Mouse (Mus musculus): ENCODE data around the gene Gapdh. TPM values are rescaled to one million over a fixed set of nuclear protein-coding genes. Genes with fewer than 3 reads are reported as not detected.

The Gapdh gene
- polyA plus RNA-seq, 1 experiment from 2014 or later = 1,509 TPM

DNA sequence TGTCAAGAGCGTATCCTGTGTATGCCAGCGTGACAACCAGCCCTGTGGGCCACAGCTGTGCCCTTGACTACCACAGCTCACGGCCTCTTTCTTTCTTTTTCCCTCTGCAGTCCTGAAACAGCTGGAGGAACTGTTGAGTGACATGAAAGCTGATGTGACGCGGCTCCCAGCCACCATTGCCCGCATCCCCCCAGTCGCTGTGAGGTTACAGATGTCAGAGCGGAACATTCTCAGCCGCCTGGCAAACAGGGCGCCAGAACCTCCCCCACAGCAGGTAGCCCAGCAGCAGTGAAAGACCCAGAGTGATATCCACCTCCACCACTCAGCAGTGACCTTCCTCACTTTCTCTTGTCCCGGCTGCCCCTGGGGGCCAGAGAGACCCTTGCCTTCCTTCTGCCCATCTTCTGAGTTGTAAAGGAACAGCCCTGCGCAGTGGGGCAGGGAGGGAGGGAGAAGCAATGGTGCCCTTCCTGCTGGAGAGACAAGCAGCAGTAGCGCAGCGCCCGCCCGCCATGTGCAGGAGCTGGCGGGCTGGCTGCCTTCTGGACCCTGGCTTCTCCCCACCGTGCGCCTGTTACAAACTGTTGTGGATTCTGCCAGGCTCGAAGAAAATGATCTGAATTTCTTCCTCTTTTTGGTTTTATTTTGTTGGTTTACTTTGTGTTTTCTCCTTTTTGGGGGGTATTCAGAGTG is 36.4 kb downstream of the Gapdh start:
- Histone ChIP-seq H3K36me3 (peaks cover 49% of the 10 kb centered on the region), H3K4me3 (replicated peaks) (no peak overlapping the region), H3K27me3 (replicated peaks) (no peaks in the 10 kb centered on the region), H3K4me1 (peaks cover 7% of the 10 kb centered on the region; the same call in 1 of the 2 replicates), H3K27ac (no peak overlapping the region), H3K9ac (no peak overlapping the region), H3K9me3 (no peaks in the 10 kb centered on the region), H3K4me2 (no peak overlapping the region)
- no peak for ATAC-seq (ENCODE audit: insufficient read depth, low FRiP score, low read depth)
- 92% methylated on average over 20 of the region's 20 CpGs for WGBS

DNA sequence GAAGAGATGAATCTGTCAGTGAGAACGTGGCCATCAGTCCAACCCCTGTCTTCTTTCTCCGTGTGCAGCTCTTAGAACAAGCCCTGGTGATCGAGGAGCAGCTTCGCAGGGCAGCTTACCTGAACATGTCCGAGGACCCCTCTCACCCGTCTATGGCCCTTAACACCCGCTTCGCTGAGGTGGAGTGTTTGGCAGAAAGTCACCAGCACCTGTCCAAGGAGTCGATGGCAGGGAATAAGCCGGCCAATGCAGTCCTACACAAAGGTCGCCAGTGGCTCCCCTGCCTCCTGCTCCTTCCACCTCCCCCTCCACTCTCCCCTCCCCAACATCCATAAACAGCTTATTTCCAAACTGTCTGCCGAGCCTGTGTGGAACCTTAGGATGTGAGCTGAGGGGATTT is 37.5 kb downstream of the Gapdh start:
- H3K4me3 ChIP-seq (replicated peaks) = no peak overlapping the region
- no peaks in the 10 kb centered on the region for H3K9me3 ChIP-seq
- H3K4me1 ChIP-seq = peaks cover 7% of the 10 kb centered on the region; the same call in 1 of the 2 replicates
- no peak for ATAC-seq (ENCODE audit: insufficient read depth, low FRiP score, low read depth)
- no peak overlapping the region for H3K4me2 ChIP-seq
- no peaks in the 10 kb centered on the region for H3K27me3 ChIP-seq (replicated peaks)
- no peak overlapping the region for H3K27ac ChIP-seq
- H3K9ac ChIP-seq = no peak overlapping the region
- peaks cover 49% of the 10 kb centered on the region for H3K36me3 ChIP-seq
- 87% methylated on average over 12 of the region's 12 CpGs for WGBS

DNA sequence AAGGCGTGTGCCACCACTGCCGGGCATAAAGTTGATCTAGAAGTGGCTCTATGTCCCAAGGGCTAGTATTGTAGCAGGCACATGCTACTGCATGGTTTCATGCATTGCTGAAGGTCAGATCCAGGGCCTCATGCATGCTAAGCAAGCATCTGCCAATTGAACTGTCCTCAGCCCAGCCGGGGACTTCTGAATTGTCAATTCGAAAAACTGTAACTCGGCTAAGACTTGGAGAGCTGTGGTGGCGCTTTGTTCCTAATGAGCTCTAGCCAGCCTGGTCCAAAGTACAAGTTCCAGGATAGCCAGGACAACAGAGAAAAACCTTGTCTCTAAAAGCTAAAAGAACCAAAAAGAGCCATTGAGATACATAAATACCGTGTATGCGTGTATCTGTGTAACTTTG is 46.9 kb downstream of the Gapdh start:
- 90% methylated on average over 8 of the region's 8 CpGs for WGBS
- no peak overlapping the region for H3K27ac ChIP-seq
- H3K9me3 ChIP-seq = no peaks in the 10 kb centered on the region
- H3K4me2 ChIP-seq = no peak overlapping the region
- ATAC-seq (ENCODE audit: insufficient read depth, low FRiP score, low read depth) = no peak
- no peaks in the 10 kb centered on the region for H3K4me1 ChIP-seq
- peaks cover 80% of the 10 kb centered on the region for H3K36me3 ChIP-seq
- no peak overlapping the region for H3K4me3 ChIP-seq (replicated peaks)
- H3K9ac ChIP-seq = no peak overlapping the region
- H3K27me3 ChIP-seq (replicated peaks) = no peaks in the 10 kb centered on the region

DNA sequence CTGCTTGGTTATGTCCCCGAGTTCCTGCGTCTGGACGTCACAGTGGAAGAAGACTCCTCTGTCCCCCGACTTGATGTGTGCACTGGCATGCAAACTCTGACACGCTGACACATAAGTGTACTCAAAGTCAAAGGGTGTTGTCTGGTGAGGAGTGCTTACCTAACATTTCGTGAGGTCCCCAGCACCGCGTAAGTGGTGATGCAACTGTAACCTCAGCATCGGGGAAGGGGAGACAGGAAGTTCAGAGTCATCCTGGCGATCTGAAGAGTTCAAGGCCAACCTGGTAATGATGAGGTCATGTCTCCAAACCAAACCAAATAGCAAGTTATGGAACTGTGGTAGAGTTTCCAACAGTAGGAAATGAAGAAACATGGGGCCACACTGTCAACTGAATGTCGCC is 53.7 kb downstream of the Gapdh start:
- Histone ChIP-seq H3K27ac (no peak overlapping the region), H3K27me3 (replicated peaks) (no peaks in the 10 kb centered on the region), H3K4me3 (replicated peaks) (no peak overlapping the region), H3K4me2 (no peak overlapping the region), H3K36me3 (peaks cover 82% of the 10 kb centered on the region), H3K9ac (no peak overlapping the region), H3K4me1 (no peaks in the 10 kb centered on the region), H3K9me3 (no peaks in the 10 kb centered on the region)
- no peak for ATAC-seq (ENCODE audit: insufficient read depth, low FRiP score, low read depth)
- WGBS = 92% methylated on average over 11 of the region's 11 CpGs

Small RNA genes lying within 50 kb of the gene (microRNA-seq; reads per million reads assigned to microRNA genes)
- not detected for gene Mir3098

Other genes starting within 250 kb of the Gapdh start
- 322 and 340 TPM in 2 replicates for gene Ptms, start 246.4 kb downstream of the Gapdh start, polyA plus RNA-seq (2015; fragmentation: Nextera tagmentation; extraction: Ambion mirVana)
- 351 and 362 TPM in 2 replicates for gene Mlf2, start 235.1 kb downstream of the Gapdh start, polyA plus RNA-seq (2015; fragmentation: Nextera tagmentation; extraction: Ambion mirVana)
- 128 and 153 TPM in 2 replicates for gene Cops7a, start 200.9 kb downstream of the Gapdh start, polyA plus RNA-seq (2015; fragmentation: Nextera tagmentation; extraction: Ambion mirVana)
- gene Pianp, start 169.8 kb downstream of the Gapdh start, polyA plus RNA-seq (2015; fragmentation: Nextera tagmentation; extraction: Ambion mirVana) = 3.8 and 4.3 TPM in 2 replicates
- gene Zfp384, start 157.3 kb downstream of the Gapdh start, polyA plus RNA-seq (2015; fragmentation: Nextera tagmentation; extraction: Ambion mirVana) = 17.2 and 19.4 TPM in 2 replicates
- 102 and 115 TPM in 2 replicates for gene Ing4, start 126.7 kb downstream of the Gapdh start, polyA plus RNA-seq (2015; fragmentation: Nextera tagmentation; extraction: Ambion mirVana)
- 9.9 and 11.8 TPM in 2 replicates for gene Acrbp, start 116.8 kb downstream of the Gapdh start, polyA plus RNA-seq (2015; fragmentation: Nextera tagmentation; extraction: Ambion mirVana)
- 4.6 and 5.0 TPM in 2 replicates for gene Lpar5, start 98.5 kb downstream of the Gapdh start, polyA plus RNA-seq (2015; fragmentation: Nextera tagmentation; extraction: Ambion mirVana)
- gene Chd4, start 70.5 kb downstream of the Gapdh start, polyA plus RNA-seq (2015; fragmentation: Nextera tagmentation; extraction: Ambion mirVana) = 58.6 and 62.3 TPM in 2 replicates
- gene Nop2, start 34.6 kb downstream of the Gapdh start, polyA plus RNA-seq (2015; fragmentation: Nextera tagmentation; extraction: Ambion mirVana) = 55.6 and 60.1 TPM in 2 replicates
- 8.2 and 9.0 TPM in 2 replicates for gene Iffo1, start 21.2 kb downstream of the Gapdh start, polyA plus RNA-seq (2015; fragmentation: Nextera tagmentation; extraction: Ambion mirVana)
- 107 and 108 TPM in 2 replicates for gene Ncapd2, start 25.2 kb upstream of the Gapdh start, polyA plus RNA-seq (2015; fragmentation: Nextera tagmentation; extraction: Ambion mirVana)
- gene Mrpl51, start 25.3 kb upstream of the Gapdh start, polyA plus RNA-seq (2015; fragmentation: Nextera tagmentation; extraction: Ambion mirVana) = 231 and 236 TPM in 2 replicates
- gene Vamp1, start 49.1 kb upstream of the Gapdh start, polyA plus RNA-seq (2015; fragmentation: Nextera tagmentation; extraction: Ambion mirVana) = 6.0 and 6.3 TPM in 2 replicates
- 8.0 and 8.8 TPM in 2 replicates for gene Tapbpl, start 65.4 kb upstream of the Gapdh start, polyA plus RNA-seq (2015; fragmentation: Nextera tagmentation; extraction: Ambion mirVana)
- 2.2 and 2.5 TPM in 2 replicates for gene Cd27, start 70.5 kb upstream of the Gapdh start, polyA plus RNA-seq (2015; fragmentation: Nextera tagmentation; extraction: Ambion mirVana)
- 0.12 TPM in 2 replicates for gene Tuba3a, start 119.6 kb upstream of the Gapdh start, polyA plus RNA-seq (2015; fragmentation: Nextera tagmentation; extraction: Ambion mirVana)
- 62.7 and 64.5 TPM in 2 replicates for gene Ltbr, start 147.4 kb upstream of the Gapdh start, polyA plus RNA-seq (2015; fragmentation: Nextera tagmentation; extraction: Ambion mirVana)
- 3.1 and 3.8 TPM in 2 replicates for gene Scnn1a, start 154.2 kb upstream of the Gapdh start, polyA plus RNA-seq (2015; fragmentation: Nextera tagmentation; extraction: Ambion mirVana)
- gene Tnfrsf1a, start 182.9 kb upstream of the Gapdh start, polyA plus RNA-seq (2015; fragmentation: Nextera tagmentation; extraction: Ambion mirVana) = 67.6 and 69.5 TPM in 2 replicates
- gene Plekhg6, start 214.3 kb upstream of the Gapdh start, polyA plus RNA-seq (2015; fragmentation: Nextera tagmentation; extraction: Ambion mirVana) = 3.1 and 3.9 TPM in 2 replicates

Measured in stomach, embryonic 15.5 days (tissue).